Mouse (Mus musculus): Measurements from ENCODE around the gene Prdx2. TPM values are rescaled to one million over a fixed set of nuclear protein-coding genes. Genes with fewer than 3 reads are reported as not detected.

Gene Prdx2
- total RNA-seq, 1 experiment: 328 TPM

DNA sequence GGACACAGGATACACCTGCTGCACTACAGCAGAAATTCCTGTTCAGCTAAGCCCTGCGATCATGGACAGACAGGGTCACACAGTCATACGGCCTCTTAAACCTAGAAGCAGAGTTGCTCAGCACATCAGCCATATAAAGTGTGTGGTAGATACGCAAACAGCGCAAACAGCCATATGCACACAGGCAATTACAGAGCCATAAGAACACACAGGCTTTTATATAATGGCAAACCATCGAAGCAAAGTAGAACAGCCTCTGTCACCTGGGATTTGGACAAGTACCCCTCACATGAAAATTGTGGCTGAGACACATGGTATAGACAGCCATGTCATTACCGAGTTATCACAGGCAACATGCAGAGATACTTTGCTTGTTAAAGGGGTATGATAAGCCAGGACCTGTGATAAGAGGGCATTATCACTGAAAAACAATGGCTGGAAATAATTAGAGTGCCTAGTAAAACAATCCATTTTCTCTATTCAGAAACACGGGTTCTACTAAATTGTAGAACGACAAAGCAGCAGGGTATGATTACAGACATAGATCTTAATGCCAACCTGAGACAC, 17.1 kb downstream of the Prdx2 start:
- peaks cover 13 to 25% of the 10 kb centered on the region in 2 experiments for H3K4me1 ChIP-seq (ENCODE audit: control insufficient read depth in 2 of 2, insufficient read depth in 2 of 2, low read length in 2 of 2, poor library complexity in 1 of 2)
- in situ Hi-C loops (cut with MboI; ENCODE audit: low sequenced_read_pairs in 2 of 2, unreplicated experiment in 2 of 2): no loop called here

DNA sequence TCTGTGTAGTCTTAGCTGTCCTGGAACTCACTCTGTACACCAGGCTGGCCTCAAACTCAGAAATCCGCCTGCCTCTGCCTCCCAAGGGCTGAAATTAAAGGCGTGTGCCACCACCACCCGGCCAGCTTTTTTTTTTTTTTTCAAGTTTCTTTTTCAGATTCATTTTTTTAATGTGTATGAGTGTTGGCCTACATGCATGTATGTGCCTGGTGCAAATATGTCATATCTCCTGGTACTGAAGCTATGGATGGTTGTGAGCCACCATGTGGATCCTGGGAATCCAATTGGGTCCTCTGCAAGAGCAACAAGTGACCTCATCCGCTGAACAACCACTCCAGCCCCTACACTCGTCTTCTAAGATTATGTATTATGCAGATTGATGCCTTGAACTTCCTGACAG, 18.0 kb downstream of the Prdx2 start:
- Histone ChIP-seq H3K36me3 (ENCODE audit: control insufficient read depth, insufficient read depth, low read length, poor library complexity, severe bottlenecking) (no peaks in the 10 kb centered on the region), H3K4me1 (ENCODE audit: control insufficient read depth in 2 of 2, insufficient read depth in 2 of 2, low read length in 2 of 2, poor library complexity in 1 of 2) (peaks cover 13 to 17% of the 10 kb centered on the region in 2 experiments), H3K9ac (ENCODE audit: insufficient read depth, low read depth, low read length, poor library complexity, severe bottlenecking) (no peak overlapping the region), H3K4me3 (ENCODE audit: insufficient read depth in 1 of 2, low read depth in 1 of 2, low read length in 2 of 2, poor library complexity in 1 of 2, severe bottlenecking in 1 of 2) (peak overlapping the region; percentile 15 to 33; a peak in 3 of 4 replicates), H3K9me3 (ENCODE audit: control insufficient read depth, insufficient read depth, low read depth, low read length) (no peaks in the 10 kb centered on the region), H3K27ac (ENCODE audit: insufficient read depth, low read depth, low read length, poor library complexity, severe bottlenecking) (no peak overlapping the region; the same call in 1 of the 2 replicates)
- in situ Hi-C loops (cut with MboI; ENCODE audit: low sequenced_read_pairs in 2 of 2, unreplicated experiment in 2 of 2): no loop called here
- no peak for TF ChIP-seq ZC3H11A (IDR thresholded peaks at IDR 0.05; ENCODE audit: borderline replicate concordance, low read depth, low read length)
- TF ChIP-seq CHD2 (IDR thresholded peaks at IDR 0.05; ENCODE audit: low read depth, low read length): no peak
- TF ChIP-seq MAFK (IDR thresholded peaks at IDR 0.05; ENCODE audit: insufficient read depth, low read depth, low read length): no peak
- TF ChIP-seq HCFC1 (IDR thresholded peaks at IDR 0.05; ENCODE audit: borderline replicate concordance, insufficient read depth, low read length): no peak
- TF ChIP-seq ZNF384 (IDR thresholded peaks at IDR 0.05; ENCODE audit: low read depth, low read length): 0 out of 2 replicates have a peak, but pooled peaks have one; percentile 10
- DNase-seq (ENCODE audit: low read depth, low spot score): no peak

More for the DNA sequence above, 17.1 kb downstream of the Prdx2 start:
- TF ChIP-seq MAFK (IDR thresholded peaks at IDR 0.05; ENCODE audit: insufficient read depth, low read depth, low read length) (no peak), HCFC1 (IDR thresholded peaks at IDR 0.05; ENCODE audit: borderline replicate concordance, insufficient read depth, low read length) (no peak), ZC3H11A (IDR thresholded peaks at IDR 0.05; ENCODE audit: borderline replicate concordance, low read depth, low read length) (no peak), ZNF384 (IDR thresholded peaks at IDR 0.05; ENCODE audit: low read depth, low read length) (no peak), CHD2 (IDR thresholded peaks at IDR 0.05; ENCODE audit: low read depth, low read length) (no peak)
- peak overlapping the region; percentile 76 for H3K9ac ChIP-seq (ENCODE audit: insufficient read depth, low read depth, low read length, poor library complexity, severe bottlenecking)
- no peaks in the 10 kb centered on the region for H3K9me3 ChIP-seq (ENCODE audit: control insufficient read depth, insufficient read depth, low read depth, low read length)
- no peak for DNase-seq (ENCODE audit: low read depth, low spot score)
- peak overlapping the region; percentile 57 to 76 for H3K4me3 ChIP-seq (ENCODE audit: insufficient read depth in 1 of 2, low read depth in 1 of 2, low read length in 2 of 2, poor library complexity in 1 of 2, severe bottlenecking in 1 of 2)
- H3K27ac ChIP-seq (ENCODE audit: insufficient read depth, low read depth, low read length, poor library complexity, severe bottlenecking): 0 out of 2 replicates have a peak overlapping the region, but pooled peaks have one; percentile 56
- no peaks in the 10 kb centered on the region for H3K36me3 ChIP-seq (ENCODE audit: control insufficient read depth, insufficient read depth, low read length, poor library complexity, severe bottlenecking)

DNA sequence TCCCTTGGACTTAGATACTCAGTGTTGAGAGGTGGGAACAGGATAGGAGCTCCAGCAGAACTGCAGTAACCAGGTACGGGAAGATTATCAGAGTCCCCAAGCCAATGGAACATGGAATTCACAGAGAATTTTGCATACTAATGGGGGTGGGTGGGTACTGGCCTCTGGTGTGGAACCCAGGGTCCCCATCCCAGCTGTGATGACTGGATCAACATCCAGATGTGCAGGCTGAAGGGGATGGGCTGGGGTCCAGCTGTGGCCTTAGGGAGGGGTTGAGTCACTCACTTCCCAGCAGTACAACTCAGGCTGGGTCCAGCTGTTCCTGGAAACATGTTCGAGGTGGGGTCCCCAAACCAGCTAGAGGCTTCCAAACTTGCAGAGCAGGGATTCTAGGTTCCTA, 18.5 kb downstream of the Prdx2 start:
- in situ Hi-C loops (cut with MboI; ENCODE audit: low sequenced_read_pairs in 2 of 2, unreplicated experiment in 2 of 2): no loop called here
- no peak overlapping the region; the same call in 1 of the 2 replicates for H3K27ac ChIP-seq (ENCODE audit: insufficient read depth, low read depth, low read length, poor library complexity, severe bottlenecking)
- peak overlapping the region; percentile 15 to 33; a peak in 3 of 4 replicates for H3K4me3 ChIP-seq (ENCODE audit: insufficient read depth in 1 of 2, low read depth in 1 of 2, low read length in 2 of 2, poor library complexity in 1 of 2, severe bottlenecking in 1 of 2)
- H3K4me1 ChIP-seq (ENCODE audit: control insufficient read depth in 2 of 2, insufficient read depth in 2 of 2, low read length in 2 of 2, poor library complexity in 1 of 2): peaks cover 13 to 15% of the 10 kb centered on the region in 2 experiments
- DNase-seq (ENCODE audit: low read depth, low spot score): no peak
- no peaks in the 10 kb centered on the region for H3K36me3 ChIP-seq (ENCODE audit: control insufficient read depth, insufficient read depth, low read length, poor library complexity, severe bottlenecking)
- no peak for TF ChIP-seq CHD2 (IDR thresholded peaks at IDR 0.05; ENCODE audit: low read depth, low read length)
- TF ChIP-seq ZNF384 (IDR thresholded peaks at IDR 0.05; ENCODE audit: low read depth, low read length): no peak
- no peak for TF ChIP-seq ZC3H11A (IDR thresholded peaks at IDR 0.05; ENCODE audit: borderline replicate concordance, low read depth, low read length)
- no peak for TF ChIP-seq MAFK (IDR thresholded peaks at IDR 0.05; ENCODE audit: insufficient read depth, low read depth, low read length)
- no peak for TF ChIP-seq HCFC1 (IDR thresholded peaks at IDR 0.05; ENCODE audit: borderline replicate concordance, insufficient read depth, low read length)
- H3K9me3 ChIP-seq (ENCODE audit: control insufficient read depth, insufficient read depth, low read depth, low read length): no peaks in the 10 kb centered on the region
- H3K9ac ChIP-seq (ENCODE audit: insufficient read depth, low read depth, low read length, poor library complexity, severe bottlenecking): no peak overlapping the region

DNA sequence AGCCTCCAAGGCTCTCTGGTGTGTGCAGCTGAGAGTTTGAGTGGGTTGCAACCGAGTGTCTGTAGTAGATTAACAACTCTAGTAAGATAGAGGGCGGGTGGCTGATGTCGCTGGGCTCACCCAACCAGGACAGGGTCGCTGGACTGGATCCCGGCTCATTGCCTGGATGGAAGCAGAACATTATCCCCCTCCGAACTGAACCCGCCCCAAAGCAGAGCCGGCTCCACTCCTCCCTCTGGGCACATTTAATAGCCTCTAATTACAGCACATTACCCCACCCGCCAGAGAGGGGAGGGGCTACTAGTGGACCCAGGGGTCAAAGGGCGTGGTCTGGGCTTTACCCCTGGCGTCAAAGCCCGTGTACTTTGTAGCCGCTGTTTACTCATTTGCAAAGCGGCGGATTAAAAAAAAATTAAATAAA, 19.9 kb downstream of the Prdx2 start:
- no peaks in the 10 kb centered on the region for H3K9me3 ChIP-seq (ENCODE audit: control insufficient read depth, insufficient read depth, low read depth, low read length)
- peaks cover 11% of the 10 kb centered on the region in 2 experiments for H3K4me1 ChIP-seq (ENCODE audit: control insufficient read depth in 2 of 2, insufficient read depth in 2 of 2, low read length in 2 of 2, poor library complexity in 1 of 2)
- peaks cover 7% of the 10 kb centered on the region; the same call in 1 of the 2 replicates for H3K36me3 ChIP-seq (ENCODE audit: control insufficient read depth, insufficient read depth, low read length, poor library complexity, severe bottlenecking)
- in situ Hi-C loops (cut with MboI; ENCODE audit: low sequenced_read_pairs in 2 of 2, unreplicated experiment in 2 of 2): no loop called here
- H3K27ac ChIP-seq (ENCODE audit: insufficient read depth, low read depth, low read length, poor library complexity, severe bottlenecking): peak overlapping the region; percentile 91
- no peak for DNase-seq (ENCODE audit: low read depth, low spot score)
- no peak for TF ChIP-seq MAFK (IDR thresholded peaks at IDR 0.05; ENCODE audit: insufficient read depth, low read depth, low read length)
- TF ChIP-seq CHD2 (IDR thresholded peaks at IDR 0.05; ENCODE audit: low read depth, low read length): no peak
- TF ChIP-seq ZC3H11A (IDR thresholded peaks at IDR 0.05; ENCODE audit: borderline replicate concordance, low read depth, low read length): no peak
- no peak for TF ChIP-seq ZNF384 (IDR thresholded peaks at IDR 0.05; ENCODE audit: low read depth, low read length)
- no peak for TF ChIP-seq HCFC1 (IDR thresholded peaks at IDR 0.05; ENCODE audit: borderline replicate concordance, insufficient read depth, low read length)
- H3K9ac ChIP-seq (ENCODE audit: insufficient read depth, low read depth, low read length, poor library complexity, severe bottlenecking): peak overlapping the region; percentile 36; the same call in 1 of the 2 replicates
- peak overlapping the region; percentile 27 to 86 for H3K4me3 ChIP-seq (ENCODE audit: insufficient read depth in 1 of 2, low read depth in 1 of 2, low read length in 2 of 2, poor library complexity in 1 of 2, severe bottlenecking in 1 of 2)
